Mouse (Mus musculus): ENCODE data around the gene Cd300lf. TPM values are rescaled to one million over a fixed set of nuclear protein-coding genes. Genes with fewer than 3 reads are reported as not detected.

Cd300lf gene
- polyA plus RNA-seq, 1 experiment from 2014 or later = 0.33 TPM

GRCm38 (mm10) chr11:115176399-115177190, 42.8 kb upstream of the Cd300lf start:
- no peaks in the 10 kb centered on the region for H3K9me3 ChIP-seq (replicated peaks; ENCODE audit: low read length)
- 56% methylated on average over 24 of the region's 24 CpGs for WGBS
- peaks cover 51% of the 10 kb centered on the region for H3K4me1 ChIP-seq (replicated peaks; ENCODE audit: insufficient read depth, low read length)
- peak overlapping the region; percentile 37 for H3K27ac ChIP-seq
- H3K27me3 ChIP-seq (ENCODE audit: insufficient read depth, low read length) = no peaks in the 10 kb centered on the region
- no peak overlapping the region for H3K4me3 ChIP-seq (replicated peaks; ENCODE audit: low read depth, low read length)
- no peak for TF ChIP-seq CTCF (IDR thresholded peaks at IDR 0.05; ENCODE audit: low read depth)
- H3K4me2 ChIP-seq (ENCODE audit: low read length) = peak overlapping the region; percentile 36
- DNase-seq (ENCODE audit: low spot score) (peak; percentile 64), ATAC-seq (replicated peaks; ENCODE audit: low FRiP score, low read depth) (no peak)
- H3K36me3 ChIP-seq (ENCODE audit: insufficient read depth, low read length) = peaks cover 7% of the 10 kb centered on the region; the same call in 1 of the 2 replicates
- H3K9ac ChIP-seq (ENCODE audit: low read depth, low read length) = no peak overlapping the region; the same call in 1 of the 2 replicates

- H3K4me3 ChIP-seq (replicated peaks; ENCODE audit: low read depth, low read length) = no peak overlapping the region
- WGBS = 23% methylated on average over 16 of the region's 16 CpGs
- no peak for TF ChIP-seq CTCF (IDR thresholded peaks at IDR 0.05; ENCODE audit: low read depth)
These were observed 40.0 kb upstream of the Cd300lf start for GRCm38 (mm10) chr11:115173549-115174339.

GRCm38 (mm10) chr11:115172825-115173287, 39.1 kb upstream of the Cd300lf start:
- peaks cover 53% of the 10 kb centered on the region for H3K4me1 ChIP-seq (replicated peaks; ENCODE audit: insufficient read depth, low read length)
- no peak overlapping the region for H3K4me3 ChIP-seq (replicated peaks; ENCODE audit: low read depth, low read length)
- no peak overlapping the region for H3K4me2 ChIP-seq (ENCODE audit: low read length)
- no peak overlapping the region for H3K9ac ChIP-seq (ENCODE audit: low read depth, low read length)
- peak; percentile 59 for DNase-seq (ENCODE audit: low spot score)
- no peak for TF ChIP-seq CTCF (IDR thresholded peaks at IDR 0.05; ENCODE audit: low read depth)
- no peaks in the 10 kb centered on the region for H3K9me3 ChIP-seq (replicated peaks; ENCODE audit: low read length)
- WGBS = 39% methylated on average over 4 of the region's 4 CpGs
- ATAC-seq (replicated peaks; ENCODE audit: low FRiP score, low read depth) = no peak; the same call in 1 of the 2 replicates
- H3K27me3 ChIP-seq (ENCODE audit: insufficient read depth, low read length) = no peaks in the 10 kb centered on the region
- H3K27ac ChIP-seq = peak overlapping the region; percentile 79
- 0 out of 2 replicates have a peak, but pooled peaks cover 4% of the 10 kb centered on the region for H3K36me3 ChIP-seq (ENCODE audit: insufficient read depth, low read length)

More at GRCm38 (mm10) chr11:115173549-115174339, 40.0 kb upstream of the Cd300lf start:
- H3K4me2 ChIP-seq (ENCODE audit: low read length) = peak overlapping the region; percentile 31
- peak overlapping the region; percentile 79 for H3K27ac ChIP-seq
- H3K36me3 ChIP-seq (ENCODE audit: insufficient read depth, low read length) = 0 out of 2 replicates have a peak, but pooled peaks cover 4% of the 10 kb centered on the region
- DNase-seq (ENCODE audit: low spot score) = peak; percentile 51
- no peaks in the 10 kb centered on the region for H3K27me3 ChIP-seq (ENCODE audit: insufficient read depth, low read length)
- H3K4me1 ChIP-seq (replicated peaks; ENCODE audit: insufficient read depth, low read length) = peaks cover 57% of the 10 kb centered on the region
- no peaks in the 10 kb centered on the region for H3K9me3 ChIP-seq (replicated peaks; ENCODE audit: low read length)
- H3K9ac ChIP-seq (ENCODE audit: low read depth, low read length) = no peak overlapping the region
- peak; percentile 30 for ATAC-seq (replicated peaks; ENCODE audit: low FRiP score, low read depth)

- DNase-seq (ENCODE audit: low spot score) = no peak
- no peaks in the 10 kb centered on the region for H3K9me3 ChIP-seq (replicated peaks; ENCODE audit: low read length)
- H3K4me1 ChIP-seq (replicated peaks; ENCODE audit: insufficient read depth, low read length) = peaks cover 45% of the 10 kb centered on the region
- H3K36me3 ChIP-seq (ENCODE audit: insufficient read depth, low read length) = 0 out of 2 replicates have a peak, but pooled peaks cover 4% of the 10 kb centered on the region
- peak overlapping the region; percentile 28; the same call in 1 of the 2 replicates for H3K27ac ChIP-seq
- no peak overlapping the region for H3K4me2 ChIP-seq (ENCODE audit: low read length)
- no peak overlapping the region for H3K4me3 ChIP-seq (replicated peaks; ENCODE audit: low read depth, low read length)
- no peak overlapping the region for H3K9ac ChIP-seq (ENCODE audit: low read depth, low read length)
- no peaks in the 10 kb centered on the region for H3K27me3 ChIP-seq (ENCODE audit: insufficient read depth, low read length)
- 27% methylated on average over 8 of the region's 8 CpGs for WGBS
- TF ChIP-seq CTCF (IDR thresholded peaks at IDR 0.05; ENCODE audit: low read depth) = no peak
- ATAC-seq (replicated peaks; ENCODE audit: low FRiP score, low read depth) = no peak
These were observed 37.3 kb upstream of the Cd300lf start for GRCm38 (mm10) chr11:115171125-115171524.

- Histone ChIP-seq H3K4me1 (replicated peaks; ENCODE audit: insufficient read depth, low read length) (peaks cover 43% of the 10 kb centered on the region), H3K27me3 (ENCODE audit: insufficient read depth, low read length) (no peaks in the 10 kb centered on the region), H3K4me2 (ENCODE audit: low read length) (no peak overlapping the region), H3K9me3 (replicated peaks; ENCODE audit: low read length) (no peaks in the 10 kb centered on the region), H3K4me3 (replicated peaks; ENCODE audit: low read depth, low read length) (no peak overlapping the region), H3K9ac (ENCODE audit: low read depth, low read length) (no peak overlapping the region), H3K36me3 (ENCODE audit: insufficient read depth, low read length) (0 out of 2 replicates have a peak, but pooled peaks cover 4% of the 10 kb centered on the region), H3K27ac (no peak overlapping the region)
- DNase-seq (ENCODE audit: low spot score) = no peak
- TF ChIP-seq CTCF (IDR thresholded peaks at IDR 0.05; ENCODE audit: low read depth) = no peak
- no peak for ATAC-seq (replicated peaks; ENCODE audit: low FRiP score, low read depth)
- WGBS = 88% methylated on average over 4 of the region's 4 CpGs
These were observed 35.6 kb upstream of the Cd300lf start for GRCm38 (mm10) chr11:115169430-115169829.

Data from kidney, postnatal 0 days (tissue).